Mouse (Mus musculus) lung, postnatal 0 days (tissue): ENCODE results near the gene Rpl9. TPM values are rescaled to one million over a fixed set of nuclear protein-coding genes. Genes with fewer than 3 reads are reported as not detected.

Experiments used
- ATAC-seq: fragments of 200-750 bp; cut with Nextera tagmentation; 2 replicates; pipeline ENCODE4 v1.8.0; 2017; ENCODE audit warnings: moderate library complexity
- DNase-seq: peaks from one replicate; pipeline ENCODE4 v3.0.0-alpha.2; 2016; ENCODE audit warnings: low spot score
- H3K27ac ChIP-seq: fragments of 300-500 bp; sonication (generic); 2 replicates; pipeline ENCODE4 v1.5.1; 2014; ENCODE audit warnings: antibody characterized with exemption, mild to moderate bottlenecking, low read length, mixed read lengths
- H3K27me3 ChIP-seq: fragments of 300-500 bp; sonication (generic); replicated peaks from 2 replicates; pipeline ENCODE4 v1.6.1; 2014; ENCODE audit warnings: low read length, mixed read lengths; ENCODE audit not compliant: insufficient read depth
- H3K36me3 ChIP-seq: fragments of 300-500 bp; sonication (generic); 2 replicates; pipeline ENCODE4 v1.6.1; 2014; ENCODE audit warnings: low read length, mixed read lengths; ENCODE audit not compliant: insufficient read depth
- H3K4me1 ChIP-seq: fragments of 300-500 bp; sonication (generic); 2 replicates; pipeline ENCODE4 v1.6.1; 2014; ENCODE audit warnings: antibody characterized with exemption, low read depth, low read length, mixed read lengths; ENCODE audit not compliant: insufficient read depth
- H3K4me2 ChIP-seq: fragments of 300-500 bp; sonication (generic); replicated peaks from 2 replicates; pipeline ENCODE4 v1.6.1; 2014; ENCODE audit warnings: low read depth, mild to moderate bottlenecking, low read length, moderate library complexity, mixed read lengths
- H3K4me3 ChIP-seq: fragments of 300-500 bp; sonication (generic); 2 replicates; pipeline ENCODE4 v1.5.1; 2014; ENCODE audit warnings: low read depth, low read length
- H3K9ac ChIP-seq: fragments of 300-500 bp; sonication (generic); replicated peaks from 2 replicates; pipeline ENCODE4 v1.6.1; 2014; ENCODE audit warnings: low read depth, mild to moderate bottlenecking
- H3K9me3 ChIP-seq: fragments of 300-500 bp; sonication (generic); 2 replicates; pipeline ENCODE4 v1.6.1; 2016; ENCODE audit warnings: low read length, mixed read lengths
- CTCF ChIP-seq: IDR thresholded peaks from 2 replicates; pipeline ENCODE4 v1.5.1; 2016; ENCODE audit warnings: antibody characterized with exemption, mild to moderate bottlenecking
- EP300 ChIP-seq: IDR thresholded peaks from 2 replicates; pipeline ENCODE4 v1.6.1; 2016; ENCODE audit warnings: antibody characterized with exemption, mild to moderate bottlenecking, control low read depth
- WGBS: fragments of 180-500 bp; shearing (Covaris S2); extraction: QIAGEN DNeasy Blood & Tissue Kit; methylation state at CpG from one replicate; pipeline ENCODE4 v1.1.7; 2014; 5-methylcytosine and 5-hydroxymethylcytosine counted together
- polyA plus RNA-seq: library from polyadenylated mRNA; unstranded; fragments of >200 nt; fragmentation: Nextera tagmentation; extraction: Ambion mirVana; gene quantifications from 2 replicates; pipeline ENCODE4 v1.2.1, GENCODE M21; 2015

Rpl9 gene
- polyA plus RNA-seq, result 798 and 851 TPM in 2 replicates

DNA sequence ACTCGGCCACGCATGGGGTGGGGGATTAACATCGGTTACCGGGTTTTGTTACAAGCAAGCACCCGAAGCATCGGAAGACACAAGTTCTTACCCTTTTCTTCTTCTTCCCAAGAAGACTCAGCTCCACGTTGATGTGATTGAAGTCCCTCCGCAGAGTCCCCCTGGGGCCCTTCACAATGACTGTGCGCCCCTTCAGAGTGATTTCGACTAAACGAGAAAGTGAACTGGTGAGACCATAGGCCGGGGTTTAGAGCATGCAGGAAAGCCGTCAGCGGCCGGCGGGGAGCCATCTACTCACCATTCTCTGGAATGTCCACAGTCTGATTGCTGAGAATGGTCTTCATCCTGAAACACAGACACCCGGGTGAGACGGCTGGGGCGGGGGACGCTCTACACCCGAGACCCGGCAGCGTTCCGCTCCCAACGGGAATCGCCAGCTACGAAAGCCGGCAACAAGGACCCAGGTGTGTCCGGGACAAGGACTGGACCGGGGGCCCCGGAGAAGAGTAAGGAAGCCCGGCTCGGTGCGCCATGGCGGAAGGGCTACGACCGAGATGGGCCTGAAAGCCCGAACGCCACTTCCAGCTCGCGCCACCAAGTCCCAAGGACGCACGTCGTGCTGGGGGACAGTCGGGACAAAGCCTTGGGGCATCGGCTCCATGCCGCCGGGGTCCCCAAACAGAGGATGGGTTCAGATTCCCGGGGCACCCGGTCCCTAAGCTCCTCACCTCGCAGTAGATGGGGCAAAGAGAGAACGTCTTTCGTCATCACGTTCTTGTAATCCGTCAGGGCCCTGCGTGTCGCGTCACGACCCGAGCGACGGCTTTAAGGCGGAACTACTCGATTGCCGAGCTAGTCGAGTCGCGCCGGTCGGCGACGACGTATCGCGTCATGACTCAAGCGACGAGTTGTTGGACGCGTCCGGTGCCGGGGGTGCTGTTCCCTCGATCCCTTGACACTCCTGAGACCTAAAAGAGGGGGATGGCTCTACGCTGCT is at the start of gene Rpl9, which contains the start of gene Lias:
Rpl9 (minus strand) TSS at position 797 of the 997 bp plus-strand sequence.
Lias (plus strand) TSS at position 850 of the 997 bp plus-strand sequence.
- Histone ChIP-seq H3K9me3 (no peaks in the 10 kb centered on the region), H3K4me3 (peak within 1 kb of the TSS; percentile 94), H3K27ac (peak within 1 kb of the TSS; percentile 93), H3K36me3 (peaks cover 12% of the 10 kb centered on the region; the same call in 1 of the 2 replicates), H3K9ac (peak within 1 kb of the TSS; percentile 99), H3K4me1 (peaks cover 6% of the 10 kb centered on the region; the same call in 1 of the 2 replicates), H3K27me3 (no peaks in the 10 kb centered on the region), H3K4me2 (peak within 1 kb of the TSS; percentile 67)
- under 1% methylated on average over 79 of the region's 83 CpGs for WGBS
- DNase-seq (peak; percentile 97), ATAC-seq (peak; percentile 96)
- TF ChIP-seq CTCF, result no peak
- TF ChIP-seq EP300, result peak; percentile 42; the same call in 1 of the 2 replicates

DNA sequence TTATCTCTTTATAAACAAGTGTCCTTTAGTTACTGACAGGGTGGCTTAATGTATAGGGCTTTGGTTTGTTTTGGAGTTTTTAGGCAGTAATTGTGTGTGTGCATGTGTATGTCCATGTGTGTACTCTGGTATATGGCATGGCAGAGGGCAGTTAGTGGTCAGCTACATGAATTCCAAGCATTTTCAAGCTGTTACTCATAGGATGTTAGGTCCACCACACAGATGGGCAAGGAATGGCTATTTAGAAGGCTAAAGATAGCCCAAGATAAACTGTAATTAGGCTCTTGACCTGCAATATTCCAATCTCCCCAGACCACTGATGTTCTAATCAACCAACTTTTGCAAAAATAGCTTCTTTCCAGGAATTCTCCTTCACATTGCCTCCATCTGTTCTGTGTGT is 46.8 kb upstream of the Rpl9 start:
- DNase-seq (no peak), ATAC-seq (no peak)
- Histone ChIP-seq H3K27ac (no peak overlapping the region), H3K9me3 (no peaks in the 10 kb centered on the region), H3K4me2 (no peak overlapping the region), H3K9ac (no peak overlapping the region), H3K36me3 (no peaks in the 10 kb centered on the region), H3K4me3 (no peak overlapping the region), H3K27me3 (no peaks in the 10 kb centered on the region), H3K4me1 (no peaks in the 10 kb centered on the region)
- TF ChIP-seq EP300, result no peak

DNA sequence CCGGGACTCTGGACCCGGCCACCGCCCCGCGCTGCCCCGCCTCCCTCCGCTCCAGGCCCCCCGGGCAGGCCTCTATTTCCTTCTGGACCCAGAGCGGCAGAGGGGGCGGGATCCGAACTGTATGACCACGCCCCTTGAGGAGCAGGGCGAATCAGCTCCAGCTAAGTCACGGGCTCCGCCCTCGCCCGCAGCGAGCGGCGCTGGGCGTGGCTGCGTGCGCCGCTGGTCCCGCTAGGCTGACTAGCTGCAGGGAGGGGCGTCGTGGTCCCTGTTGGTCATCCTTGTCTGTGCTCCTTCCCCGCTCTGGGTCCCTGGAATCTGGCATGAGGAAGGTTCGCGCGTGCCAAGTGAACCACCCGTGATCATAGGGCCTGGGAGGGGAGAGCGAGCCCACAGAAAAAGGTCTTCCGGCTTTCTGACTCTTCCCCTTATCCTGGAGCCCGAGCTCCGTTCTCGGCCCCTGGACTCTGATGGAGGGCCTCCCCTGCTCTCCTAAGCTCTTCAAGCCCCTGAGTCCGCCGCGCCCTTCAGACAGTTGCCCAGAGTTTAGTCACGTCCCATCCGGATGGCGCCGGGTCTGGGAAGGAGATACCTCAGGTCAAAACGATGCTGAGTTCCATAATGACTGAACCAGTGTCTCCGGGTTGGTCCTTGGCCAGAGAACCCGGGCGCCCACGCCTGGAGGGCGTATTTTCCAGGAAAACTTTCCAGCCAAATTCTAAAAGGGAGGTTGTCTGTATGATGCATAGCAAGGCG is 44.7 kb upstream of the Rpl9 start, which contains the start of gene Ugdh:
Ugdh (minus strand) TSS at position 144 of the 756 bp plus-strand sequence.
- ATAC-seq (peak; percentile 98), DNase-seq (peak; percentile 99)
- no peaks in the 10 kb centered on the region for H3K27me3 ChIP-seq
- no peaks in the 10 kb centered on the region for H3K4me1 ChIP-seq
- H3K27ac ChIP-seq, result peak within 1 kb of the TSS; percentile 76
- TF ChIP-seq EP300, result peak; percentile 24; the same call in 1 of the 2 replicates
- TF ChIP-seq CTCF, result peak; percentile 7; the same call in 1 of the 2 replicates
- under 1% methylated on average over 48 of the region's 51 CpGs for WGBS
- peak within 1 kb of the TSS; percentile 65 for H3K9ac ChIP-seq
- H3K4me3 ChIP-seq, result peak within 1 kb of the TSS; percentile 77
- H3K9me3 ChIP-seq, result no peaks in the 10 kb centered on the region
- H3K4me2 ChIP-seq, result peak within 1 kb of the TSS; percentile 55
- no peaks in the 10 kb centered on the region for H3K36me3 ChIP-seq

DNA sequence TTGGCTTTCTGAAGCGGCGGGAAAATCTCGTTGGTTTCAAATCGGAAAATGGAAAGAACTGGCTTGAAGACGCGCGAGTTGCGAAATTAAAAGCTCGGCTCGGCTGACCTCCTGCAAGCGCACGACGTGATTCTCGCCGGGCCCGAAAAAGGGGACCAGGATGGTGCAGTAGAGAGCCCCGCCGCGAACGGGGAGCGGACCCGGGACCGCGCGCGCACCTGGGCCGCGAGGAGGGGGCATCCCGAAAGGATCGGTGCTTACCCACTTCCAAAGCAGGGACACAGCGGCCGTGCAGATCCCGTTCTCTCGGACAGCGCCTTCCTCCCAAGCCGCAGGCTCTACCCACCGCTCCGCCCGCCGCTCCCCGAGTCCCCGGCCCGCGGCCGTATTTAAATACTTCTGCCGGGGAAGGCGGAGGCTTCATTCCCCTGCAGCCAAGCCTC is 44.1 kb upstream of the Rpl9 start:
- Histone ChIP-seq H3K9ac (peak overlapping the region; percentile 65), H3K27me3 (no peaks in the 10 kb centered on the region), H3K4me3 (peak overlapping the region; percentile 77), H3K36me3 (no peaks in the 10 kb centered on the region), H3K27ac (peak overlapping the region; percentile 76), H3K9me3 (no peaks in the 10 kb centered on the region), H3K4me2 (peak overlapping the region; percentile 55), H3K4me1 (no peaks in the 10 kb centered on the region)
- no peak for TF ChIP-seq CTCF
- no peak for TF ChIP-seq EP300
- DNase-seq (peak; percentile 69), ATAC-seq (no peak)
- under 1% methylated on average over 36 of the region's 47 CpGs for WGBS

DNA sequence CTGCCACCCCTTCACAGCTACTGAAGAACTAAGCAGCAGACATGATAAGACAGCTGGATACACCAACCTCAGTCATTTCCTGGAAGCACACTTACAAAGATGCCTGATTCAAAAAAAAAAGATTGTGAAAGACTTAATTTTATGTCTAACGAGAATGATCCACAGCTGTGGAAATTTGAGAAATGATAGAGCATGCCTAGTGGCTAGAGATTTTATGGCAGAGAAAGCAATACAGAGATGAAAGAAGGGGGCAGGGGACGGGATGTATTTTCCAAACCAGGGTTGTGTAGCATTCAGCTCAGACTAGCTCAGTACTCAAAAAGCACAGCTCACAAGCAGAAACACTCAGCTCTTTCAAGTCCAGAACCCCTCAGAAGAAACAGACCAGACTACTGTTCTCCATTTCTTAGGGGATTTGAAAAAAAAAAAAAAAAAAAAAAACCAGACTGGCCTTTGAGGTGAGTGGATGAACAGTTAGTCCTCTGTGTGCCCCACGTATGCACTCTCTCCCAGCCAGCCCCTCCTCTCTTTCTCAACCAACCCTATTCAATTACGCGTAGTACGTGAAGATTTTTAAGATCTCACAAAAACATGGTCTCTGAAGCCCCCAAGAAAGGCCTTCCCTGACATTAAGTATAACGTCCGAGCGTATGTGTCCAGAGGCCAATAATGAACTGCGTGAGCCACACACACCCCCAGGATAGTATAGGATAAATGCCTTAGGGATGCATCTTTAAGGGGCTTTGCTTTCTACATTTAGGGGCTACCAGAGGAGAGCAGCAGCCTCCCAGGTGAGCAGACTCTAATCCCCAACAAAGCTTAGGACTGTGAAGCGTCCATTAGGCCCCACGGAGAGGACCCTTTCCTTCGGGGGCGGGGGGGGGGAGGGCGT is 43.5 kb upstream of the Rpl9 start:
- TF ChIP-seq CTCF, result peak; percentile 38
- peak; percentile 17; the same call in 1 of the 2 replicates for TF ChIP-seq EP300
- Histone ChIP-seq H3K27me3 (no peaks in the 10 kb centered on the region), H3K36me3 (no peaks in the 10 kb centered on the region), H3K4me3 (peak overlapping the region; percentile 77), H3K9ac (peak overlapping the region; percentile 65), H3K4me1 (no peaks in the 10 kb centered on the region), H3K27ac (peak overlapping the region; percentile 76), H3K9me3 (no peaks in the 10 kb centered on the region), H3K4me2 (peak overlapping the region; percentile 55)
- WGBS, result 3% methylated on average over 15 of the region's 15 CpGs
- DNase-seq (peak; percentile 82), ATAC-seq (no peak)
